Comparison of ENCODE assay signal across 20 mouse cellular contexts in genomic region chr13:45400700-45401099, GRCm38 (mm10). TPM values are rescaled to one million over a fixed set of nuclear protein-coding genes. Genes with fewer than 3 reads are reported as not detected.
DNase-seq lines count a peak whose midpoint lies in the region; ATAC-seq and TF ChIP-seq lines count a peak whose summit lies in the region.
"Had no signal": no experiment of that assay in that cellular context is flagged by ENCODE, and none has a peak within 500 bp of the region (broad histone marks: within the 10 kb centered on the region; RNA-seq: fewer than 3 reads in every experiment).

No protein-coding gene starts in this region.

- ATAC-seq in midbrain, embryonic 13.5 days: no peak
- ATAC-seq: lung, postnatal 0 days; midbrain, embryonic 15.5 days had no signal

- H3K79me2 ChIP-seq in myocyte (ENCODE audit: control insufficient read depth, insufficient read depth): peaks cover 30% of the 10 kb centered on the region

- no peaks in the 10 kb centered on the region for H3K27me3 ChIP-seq in myocyte (ENCODE audit: control insufficient read depth, insufficient read depth, insufficient read length)
- H3K27me3 ChIP-seq in midbrain, embryonic 13.5 days: no peaks in the 10 kb centered on the region
- H3K27me3 ChIP-seq: heart, embryonic 12.5 days; megakaryocyte, embryonic 14.5 days; midbrain, embryonic 15.5 days; neural tube, embryonic 15.5 days had no signal

- no peak for TF ChIP-seq CTCF in layer of hippocampus, adult 2 months (conservative IDR thresholded peaks at IDR 0.05)

- H3K4me3 ChIP-seq in layer of hippocampus, adult 2 months: no peak overlapping the region
- no peak overlapping the region for H3K4me3 ChIP-seq in myocyte
- H3K4me3 ChIP-seq in midbrain, embryonic 13.5 days (replicated peaks): no peak overlapping the region
- H3K4me3 ChIP-seq: heart, embryonic 12.5 days; hindbrain, embryonic 13.5 days; liver, embryonic 15.5 days; megakaryocyte, embryonic 14.5 days; midbrain, embryonic 15.5 days; neural tube, embryonic 15.5 days had no signal

- peak in 1 of 2 experiments; percentile 69 for DNase-seq in layer of hippocampus, adult 2 months (ENCODE audit: low spot score in 2 of 2)
- DNase-seq in layer of hippocampus, adult 11-12 months (ENCODE audit: low spot score): no peak
- DNase-seq in right cerebral cortex, adult 2 months (ENCODE audit: low spot score in 2 of 2): peak; percentile 53 to 63
- DNase-seq in right cerebral cortex, postnatal 25 days: no peak
- peak; percentile 48 to 56 for DNase-seq in left cerebral cortex, postnatal 10 days (ENCODE audit: extremely low spot score in 1 of 2, low spot score in 2 of 2)
- DNase-seq in kidney, postnatal 25 days: no peak
- DNase-seq: heart, postnatal 14 days; kidney, adult 9 months; kidney, postnatal 36 days; spleen, adult 18-20 months; thymus, postnatal 4 days had no signal

- H3K9ac ChIP-seq in midbrain, embryonic 13.5 days (replicated peaks): no peak overlapping the region
- H3K9ac ChIP-seq: heart, embryonic 12.5 days; hindbrain, embryonic 13.5 days; liver, embryonic 15.5 days; midbrain, embryonic 15.5 days; neural tube, embryonic 15.5 days had no signal

- H3K27ac ChIP-seq in layer of hippocampus, adult 2 months: peak overlapping the region; percentile 23; the same call in 1 of the 2 replicates
- no peak overlapping the region for H3K27ac ChIP-seq in midbrain, embryonic 13.5 days
- H3K27ac ChIP-seq: hindbrain, embryonic 13.5 days; liver, embryonic 15.5 days; midbrain, embryonic 15.5 days; neural tube, embryonic 15.5 days had no signal

- no peak overlapping the region for H3ac ChIP-seq in myocyte (ENCODE audit: control insufficient read depth, insufficient read length)

- intact Hi-C loops in left cerebral cortex, postnatal 10 days (cut with DNase I): no loop called here

- TF ChIP-seq POLR2A in myocyte (IDR thresholded peaks at IDR 0.05; ENCODE audit: insufficient read length, low read depth): no peak

- peak overlapping the region; percentile 55 for H3K4me2 ChIP-seq in myocyte (ENCODE audit: low read depth)
- no peak overlapping the region for H3K4me2 ChIP-seq in midbrain, embryonic 13.5 days (replicated peaks)
- H3K4me2 ChIP-seq: heart, embryonic 12.5 days; hindbrain, embryonic 13.5 days; liver, embryonic 15.5 days; midbrain, embryonic 15.5 days; neural tube, embryonic 15.5 days had no signal

- no peaks in the 10 kb centered on the region for H3K9me3 ChIP-seq in midbrain, embryonic 13.5 days
- H3K9me3 ChIP-seq: heart, embryonic 12.5 days; hindbrain, embryonic 13.5 days; liver, embryonic 15.5 days; megakaryocyte, embryonic 14.5 days; midbrain, embryonic 15.5 days; neural tube, embryonic 15.5 days had no signal

- H3K36me3 ChIP-seq in myocyte (ENCODE audit: control insufficient read depth, insufficient read depth): peaks cover 11% of the 10 kb centered on the region
- 0 out of 2 replicates have a peak, but pooled peaks cover 3% of the 10 kb centered on the region for H3K36me3 ChIP-seq in midbrain, embryonic 13.5 days
- H3K36me3 ChIP-seq: midbrain, embryonic 15.5 days had no signal

- WGBS in midbrain, embryonic 13.5 days: 73% methylated on average over 7 of the region's 7 CpGs

- H3K4me1 ChIP-seq in midbrain, embryonic 13.5 days (replicated peaks): 0 out of 2 replicates have a peak, but pooled peaks cover 2% of the 10 kb centered on the region
- H3K4me1 ChIP-seq: midbrain, embryonic 15.5 days had no signal

TF ChIP-seq in myocyte, 11 proteins besides CTCF, POLR2A, EP300 and RAD21:
- TF ChIP-seq USF1 (IDR thresholded peaks at IDR 0.05; ENCODE audit: low read depth): no peak
- TF ChIP-seq SRF (IDR thresholded peaks at IDR 0.05; ENCODE audit: control insufficient read depth, insufficient read length, low read depth): no peak
- no peak for TF ChIP-seq MYOD1 (IDR thresholded peaks at IDR 0.05; ENCODE audit: control insufficient read depth in 1 of 3, insufficient read length in 2 of 3, low read depth in 2 of 3)
- TF ChIP-seq E2F4 (IDR thresholded peaks at IDR 0.05; ENCODE audit: insufficient read depth): no peak
- TF ChIP-seq CEBPB (IDR thresholded peaks at IDR 0.05; ENCODE audit: insufficient read depth, poor library complexity, severe bottlenecking): no peak

RNA-seq across cellular contexts. Expression of gene Mylip, which starts 11.2 kb away (rescaled TPM):
- 10 to 100 TPM; 18.8 to 21.0 TPM for total RNA-seq in layer of hippocampus, adult 2 months (2021)
- total RNA-seq in left cerebral cortex, postnatal 10 days (2021): 10 to 100 TPM; 29.1 to 32.8 TPM
- 8.3 TPM for polyA plus RNA-seq in myocyte (2012; fragmentation: generic; extraction: Trizol)
- polyA plus RNA-seq in midbrain, embryonic 13.5 days (2015; fragmentation: Nextera tagmentation; extraction: Ambion mirVana): 3.7 TPM in 2 replicates

Comparison
In these comparisons a context has a peak if more than half of its experiments do, and no peak if none do; other contexts are left out.
1. DNase-seq: peak in right cerebral cortex, adult 2 months (2 of 2) and left cerebral cortex, postnatal 10 days (2 of 2); none in layer of hippocampus, adult 11-12 months (single experiment), right cerebral cortex, postnatal 25 days (single experiment) and kidney, postnatal 25 days (0 of 2).